Mouse (Mus musculus): ENCODE measurements around the gene Zfp429. TPM values are rescaled to one million over a fixed set of nuclear protein-coding genes. Genes with fewer than 3 reads are reported as not detected.
A peak's percentile ranks its signal among the peaks of the same experiment; 100 is the strongest.
"Not testable (repeated sequence)": the region's sequence is repeated elsewhere in the genome, so short reads cannot be mapped to it uniquely, and the experiment has no call there.

Zfp429 gene
- polyA plus RNA-seq, 1 experiment from 2014 or later: 6.8 TPM

GRCm38 (mm10) chr13:67375050-67375911, 24.3 kb downstream of the Zfp429 start, which contains the start of the genes Gm28041 and Zfp456:
Gene Gm28041, minus strand, starts transcription at chr13:67375733.
Gene Zfp456, minus strand, starts transcription at chr13:67375810.
- peak within 1 kb of the TSS; percentile 54 for H3K4me3 ChIP-seq
- 14% methylated on average over 14 of the region's 15 CpGs for WGBS
- H3K4me2 ChIP-seq: peak within 1 kb of the TSS; percentile 60
- not testable (repeated sequence) for H3K27ac ChIP-seq, H3K27me3 ChIP-seq, H3K4me1 ChIP-seq, H3K36me3 ChIP-seq, H3K9me3 ChIP-seq
- H3K9ac ChIP-seq: peak within 1 kb of the TSS; percentile 36
- ATAC-seq (ENCODE audit: borderline replicate concordance, extremely low read depth, low FRiP score, low TSS enrichment): peak; percentile 91; the same call in 1 of the 2 replicates

GRCm38 (mm10) chr13:67360131-67360744, 39.4 kb downstream of the Zfp429 start, which contains the start of the genes Gm28044 and Zfp953:
Gene Gm28044, minus strand, starts transcription at chr13:67360536.
Gene Zfp953, minus strand, starts transcription at chr13:67360605.
- H3K4me1 ChIP-seq: peaks cover 11% of the 10 kb centered on the region; the same call in 1 of the 2 replicates
- peak within 1 kb of the TSS; percentile 70 for H3K4me2 ChIP-seq
- H3K9me3 ChIP-seq: no peaks in the 10 kb centered on the region
- peak; percentile 94 for ATAC-seq (ENCODE audit: borderline replicate concordance, extremely low read depth, low FRiP score, low TSS enrichment)
- under 1% methylated on average over 15 of the region's 15 CpGs for WGBS
- no peaks in the 10 kb centered on the region for H3K36me3 ChIP-seq
- no peaks in the 10 kb centered on the region for H3K27me3 ChIP-seq
- peak within 1 kb of the TSS; percentile 38 for H3K27ac ChIP-seq
- peak within 1 kb of the TSS; percentile 68 for H3K4me3 ChIP-seq
- H3K9ac ChIP-seq: peak within 1 kb of the TSS; percentile 69

GRCm38 (mm10) chr13:67351854-67352253, 47.8 kb downstream of the Zfp429 start:
- H3K36me3 ChIP-seq: no peaks in the 10 kb centered on the region
- H3K4me1 ChIP-seq: no peaks in the 10 kb centered on the region
- H3K9ac ChIP-seq: no peak overlapping the region
- H3K4me2 ChIP-seq: no peak overlapping the region
- H3K27ac ChIP-seq: no peak overlapping the region
- H3K9me3 ChIP-seq: no peaks in the 10 kb centered on the region
- H3K4me3 ChIP-seq: no peak overlapping the region
- H3K27me3 ChIP-seq: no peaks in the 10 kb centered on the region
- no peak for ATAC-seq (ENCODE audit: borderline replicate concordance, extremely low read depth, low FRiP score, low TSS enrichment)

- WGBS: 88% methylated on average over 2 of the region's 2 CpGs
- no peak for ATAC-seq (ENCODE audit: borderline replicate concordance, extremely low read depth, low FRiP score, low TSS enrichment)
- no peaks in the 10 kb centered on the region for H3K9me3 ChIP-seq
- no peak overlapping the region for H3K4me3 ChIP-seq
- no peaks in the 10 kb centered on the region for H3K4me1 ChIP-seq
- no peak overlapping the region for H3K4me2 ChIP-seq
- no peak overlapping the region for H3K27ac ChIP-seq
- no peaks in the 10 kb centered on the region for H3K27me3 ChIP-seq
- H3K36me3 ChIP-seq: peaks cover 10% of the 10 kb centered on the region; the same call in 1 of the 2 replicates
- no peak overlapping the region for H3K9ac ChIP-seq
These were observed 56.2 kb downstream of the Zfp429 start for GRCm38 (mm10) chr13:67343422-67343821.

Other genes with a start within 250 kb of the Zfp429 start
- 9.0 and 9.1 TPM in 2 replicates for gene Rsl1, start 226.6 kb downstream of the Zfp429 start, polyA plus RNA-seq (2015; fragmentation: Nextera tagmentation; extraction: Ambion mirVana)
- 1.6 and 1.9 TPM in 2 replicates for gene Zfp455, start 205.3 kb downstream of the Zfp429 start, polyA plus RNA-seq (2015; fragmentation: Nextera tagmentation; extraction: Ambion mirVana)
- 1.5 TPM in 2 replicates for gene Zfp458, start 121.4 kb downstream of the Zfp429 start, polyA plus RNA-seq (2015; fragmentation: Nextera tagmentation; extraction: Ambion mirVana)
- gene Zfp457, start 93.3 kb downstream of the Zfp429 start, polyA plus RNA-seq (2015; fragmentation: Nextera tagmentation; extraction: Ambion mirVana): 0.21 and 0.92 TPM in 2 replicates
- 2.7 and 2.8 TPM in 2 replicates for gene Zfp595, start 67.2 kb downstream of the Zfp429 start, polyA plus RNA-seq (2015; fragmentation: Nextera tagmentation; extraction: Ambion mirVana)
- 0.64 TPM in 1 of 2 replicates, not detected in the other for gene Gm28044, start 39.3 kb downstream of the Zfp429 start, polyA plus RNA-seq (2015; fragmentation: Nextera tagmentation; extraction: Ambion mirVana)
- gene Zfp953, start 39.2 kb downstream of the Zfp429 start, polyA plus RNA-seq (2015; fragmentation: Nextera tagmentation; extraction: Ambion mirVana): 0.93 and 1.1 TPM in 2 replicates
- gene Gm28041, start 24.1 kb downstream of the Zfp429 start, polyA plus RNA-seq (2015; fragmentation: Nextera tagmentation; extraction: Ambion mirVana): 0.46 and 0.48 TPM in 2 replicates
- gene Zfp456, start 24.0 kb downstream of the Zfp429 start, polyA plus RNA-seq (2015; fragmentation: Nextera tagmentation; extraction: Ambion mirVana): 1.8 and 1.9 TPM in 2 replicates
- gene Zfp459, start 21.6 kb upstream of the Zfp429 start, polyA plus RNA-seq (2015; fragmentation: Nextera tagmentation; extraction: Ambion mirVana): 1.1 and 1.7 TPM in 2 replicates
- gene Zfp874a, start 51.8 kb upstream of the Zfp429 start, polyA plus RNA-seq (2015; fragmentation: Nextera tagmentation; extraction: Ambion mirVana): 9.6 TPM in 2 replicates
- 2.1 and 3.8 TPM in 2 replicates for gene Zfp874b, start 84.4 kb upstream of the Zfp429 start, polyA plus RNA-seq (2015; fragmentation: Nextera tagmentation; extraction: Ambion mirVana)
- 12.9 and 14.1 TPM in 2 replicates for gene Zfp58, start 100.7 kb upstream of the Zfp429 start, polyA plus RNA-seq (2015; fragmentation: Nextera tagmentation; extraction: Ambion mirVana)
- gene Gm26965, start 126.3 kb upstream of the Zfp429 start, polyA plus RNA-seq (2015; fragmentation: Nextera tagmentation; extraction: Ambion mirVana): not detected in 2 replicates
- 22.3 and 22.8 TPM in 2 replicates for gene Zfp87, start 126.4 kb upstream of the Zfp429 start, polyA plus RNA-seq (2015; fragmentation: Nextera tagmentation; extraction: Ambion mirVana)
- 14.5 and 14.7 TPM in 2 replicates for gene Zfp748, start 154.0 kb upstream of the Zfp429 start, polyA plus RNA-seq (2015; fragmentation: Nextera tagmentation; extraction: Ambion mirVana)
- gene Zfp729b, start 209.9 kb upstream of the Zfp429 start, polyA plus RNA-seq (2015; fragmentation: Nextera tagmentation; extraction: Ambion mirVana): 3.5 and 4.4 TPM in 2 replicates
- not detected in 2 replicates for gene Gm49345, start 237.9 kb upstream of the Zfp429 start, polyA plus RNA-seq (2015; fragmentation: Nextera tagmentation; extraction: Ambion mirVana)
- 2.4 and 2.7 TPM in 2 replicates for gene Zfp729a, start 238.0 kb upstream of the Zfp429 start, polyA plus RNA-seq (2015; fragmentation: Nextera tagmentation; extraction: Ambion mirVana)

All from lung, embryonic 15.5 days (tissue).